Mouse (Mus musculus) hindbrain, embryonic 16.5 days (tissue): ENCODE measurements around the gene Birc7. TPM values are rescaled to one million over a fixed set of nuclear protein-coding genes. Genes with fewer than 3 reads are reported as not detected.

Experiments used
- ATAC-seq: fragments of 200-750 bp; cut with Nextera tagmentation; 2 replicates; pipeline ENCODE4 v1.8.0; 2017; ENCODE audit warnings: moderate TSS enrichment, moderate library complexity
- H3K27ac ChIP-seq: fragments of 300-500 bp; sonication (generic); 2 replicates; pipeline ENCODE4 v1.5.1; 2014; ENCODE audit warnings: low read depth, mild to moderate bottlenecking, control low read depth, low read length, moderate library complexity
- H3K27me3 ChIP-seq: fragments of 300-500 bp; sonication (generic); replicated peaks from 2 replicates; pipeline ENCODE4 v1.6.1; 2014; ENCODE audit warnings: low read length; ENCODE audit not compliant: control insufficient read depth, insufficient read depth
- H3K36me3 ChIP-seq: fragments of 300-500 bp; sonication (generic); 2 replicates; pipeline ENCODE4 v1.6.1; 2014; ENCODE audit warnings: mild to moderate bottlenecking, low read length, moderate library complexity, mixed read lengths; ENCODE audit not compliant: control insufficient read depth, insufficient read depth
- H3K4me1 ChIP-seq: fragments of 300-500 bp; sonication (generic); 2 replicates; pipeline ENCODE4 v1.6.1; 2014; ENCODE audit warnings: low read depth, low read length; ENCODE audit not compliant: control insufficient read depth, insufficient read depth
- H3K4me2 ChIP-seq: fragments of 300-500 bp; sonication (generic); 2 replicates; pipeline ENCODE4 v1.6.1; 2014; ENCODE audit warnings: mild to moderate bottlenecking, low read length, control low read depth, moderate library complexity
- H3K4me3 ChIP-seq: fragments of 300-500 bp; sonication (generic); 2 replicates; pipeline ENCODE4 v1.5.1; 2014; ENCODE audit warnings: mild to moderate bottlenecking, low read length, control low read depth, moderate library complexity
- H3K9ac ChIP-seq: fragments of 300-500 bp; sonication (generic); 2 replicates; pipeline ENCODE4 v1.6.1; 2014; ENCODE audit warnings: low read depth, mild to moderate bottlenecking, control low read depth, low read length, moderate library complexity
- H3K9me3 ChIP-seq: fragments of 300-500 bp; sonication (generic); 2 replicates; pipeline ENCODE4 v1.6.1; 2014; ENCODE audit warnings: mild to moderate bottlenecking, low read length, moderate library complexity; ENCODE audit not compliant: control insufficient read depth
- WGBS: fragments of 180-500 bp; shearing (Covaris S2); extraction: QIAGEN DNeasy Blood & Tissue Kit; methylation state at CpG from one replicate; pipeline ENCODE4 v1.1.7; 2014; 5-methylcytosine and 5-hydroxymethylcytosine counted together
- polyA plus RNA-seq: library from polyadenylated mRNA; unstranded; fragments of >200 nt; fragmentation: Nextera tagmentation; extraction: Ambion mirVana; gene quantifications from 2 replicates; pipeline ENCODE4 v1.2.1, GENCODE M21; 2015

The Birc7 gene
- polyA plus RNA-seq, 1 experiment from 2014 or later: 0.13 TPM

- no peaks in the 10 kb centered on the region for H3K27me3 ChIP-seq
- H3K9me3 ChIP-seq: no peaks in the 10 kb centered on the region
- no peak for ATAC-seq
- peaks cover 23% of the 10 kb centered on the region for H3K4me1 ChIP-seq
- H3K27ac ChIP-seq: peak overlapping the region; percentile 70; the same call in 1 of the 2 replicates
- H3K9ac ChIP-seq: no peak overlapping the region
- no peak overlapping the region for H3K4me2 ChIP-seq
- no peak overlapping the region for H3K4me3 ChIP-seq
- 53% methylated on average over 6 of the region's 6 CpGs for WGBS
- H3K36me3 ChIP-seq: no peaks in the 10 kb centered on the region
Measured at GRCm38 (mm10) chr2:180897857-180898256, 31.0 kb upstream of the Birc7 start.

DNA sequence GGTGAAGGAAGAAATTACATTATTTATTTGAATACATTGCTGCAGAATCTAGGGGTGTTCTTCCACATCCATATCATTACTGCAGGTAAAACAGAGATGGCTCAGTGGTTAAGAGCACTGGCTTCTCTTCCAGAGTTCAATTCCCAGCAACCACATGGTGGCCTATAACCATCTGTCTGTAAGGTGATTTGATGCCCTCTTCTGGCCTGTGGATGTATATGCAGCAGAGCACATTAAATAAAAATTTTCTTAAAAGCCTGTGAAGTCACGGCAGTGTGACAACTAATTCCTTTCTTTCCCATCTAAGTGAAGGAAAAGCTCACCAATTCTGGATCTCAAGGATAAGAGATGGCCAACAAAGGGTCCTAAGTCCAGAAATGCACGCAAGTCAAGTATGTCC, 26.7 kb upstream of the Birc7 start:
- Histone ChIP-seq H3K9ac (no peak overlapping the region), H3K27ac (no peak overlapping the region), H3K27me3 (no peaks in the 10 kb centered on the region), H3K36me3 (peaks cover 5% of the 10 kb centered on the region; the same call in 1 of the 2 replicates), H3K9me3 (no peaks in the 10 kb centered on the region), H3K4me2 (no peak overlapping the region), H3K4me1 (peaks cover 4% of the 10 kb centered on the region), H3K4me3 (no peak overlapping the region)
- 36% methylated on average over 2 of the region's 2 CpGs for WGBS
- ATAC-seq: no peak

GRCm38 (mm10) chr2:180904435-180905208, 24.2 kb upstream of the Birc7 start:
- no peak overlapping the region for H3K9ac ChIP-seq
- no peaks in the 10 kb centered on the region for H3K27me3 ChIP-seq
- H3K9me3 ChIP-seq: no peaks in the 10 kb centered on the region
- 92% methylated on average over 18 of the region's 18 CpGs for WGBS
- H3K4me2 ChIP-seq: no peak overlapping the region
- no peak overlapping the region for H3K4me3 ChIP-seq
- peaks cover 5% of the 10 kb centered on the region; the same call in 1 of the 2 replicates for H3K36me3 ChIP-seq
- no peak overlapping the region for H3K27ac ChIP-seq
- no peak for ATAC-seq
- H3K4me1 ChIP-seq: no peaks in the 10 kb centered on the region

DNA sequence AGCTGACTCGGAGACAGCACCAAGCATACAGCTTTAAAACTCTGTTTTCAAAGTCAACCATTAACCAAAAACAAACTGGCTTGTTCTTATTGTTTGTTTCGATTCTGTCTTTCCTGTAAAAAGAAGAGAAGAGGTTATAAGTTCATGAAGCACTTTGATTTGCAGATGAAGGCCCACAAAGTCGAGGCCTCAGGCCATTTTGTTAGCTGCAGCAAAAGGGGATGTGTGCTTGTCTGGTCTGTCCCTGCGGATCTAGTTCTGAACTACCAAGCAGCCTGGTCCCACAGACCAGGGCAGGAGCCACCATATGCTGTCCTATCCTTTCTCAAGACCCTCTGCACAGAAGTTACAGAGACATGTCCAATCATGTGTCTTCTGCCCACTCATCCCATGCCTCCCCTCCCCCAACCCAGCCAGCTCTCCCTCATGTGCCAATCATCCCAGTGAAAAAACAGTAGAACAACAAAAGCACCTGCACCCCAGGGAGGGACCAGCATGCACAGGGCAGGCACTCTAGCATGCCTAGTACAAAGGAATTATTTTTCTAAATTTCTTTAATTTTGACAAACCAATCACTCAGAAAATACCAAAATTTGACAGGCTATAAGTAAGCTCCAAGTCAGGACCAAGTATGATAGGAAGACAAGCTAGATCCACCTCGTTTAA, 23.1 kb upstream of the Birc7 start:
- 45% methylated on average over 5 of the region's 5 CpGs for WGBS
- Histone ChIP-seq H3K4me1 (no peaks in the 10 kb centered on the region), H3K27ac (no peak overlapping the region), H3K4me2 (no peak overlapping the region), H3K9ac (no peak overlapping the region), H3K4me3 (no peak overlapping the region), H3K27me3 (no peaks in the 10 kb centered on the region), H3K9me3 (no peaks in the 10 kb centered on the region), H3K36me3 (peaks cover 11% of the 10 kb centered on the region)
- ATAC-seq: 0 out of 2 replicates have a peak, but pooled peaks have one; percentile 15

- no peaks in the 10 kb centered on the region for H3K27me3 ChIP-seq
- H3K27ac ChIP-seq: no peak overlapping the region
- peaks cover 32% of the 10 kb centered on the region for H3K36me3 ChIP-seq
- no peaks in the 10 kb centered on the region for H3K4me1 ChIP-seq
- no peak overlapping the region for H3K4me3 ChIP-seq
- H3K9ac ChIP-seq: no peak overlapping the region
- WGBS: 90% methylated on average over 12 of the region's 12 CpGs
- ATAC-seq: no peak
- no peaks in the 10 kb centered on the region for H3K9me3 ChIP-seq
- no peak overlapping the region for H3K4me2 ChIP-seq
Measured at GRCm38 (mm10) chr2:180910928-180911327, 17.9 kb upstream of the Birc7 start.

GRCm38 (mm10) chr2:180915886-180916433, 12.9 kb upstream of the Birc7 start:
- H3K9ac ChIP-seq: no peak overlapping the region
- no peak overlapping the region for H3K4me2 ChIP-seq
- no peaks in the 10 kb centered on the region for H3K9me3 ChIP-seq
- H3K27me3 ChIP-seq: no peaks in the 10 kb centered on the region
- no peak overlapping the region for H3K27ac ChIP-seq
- peaks cover 9% of the 10 kb centered on the region for H3K4me1 ChIP-seq
- WGBS: 81% methylated on average over 3 of the region's 3 CpGs
- H3K4me3 ChIP-seq: no peak overlapping the region
- no peak for ATAC-seq
- H3K36me3 ChIP-seq: peaks cover 28% of the 10 kb centered on the region

DNA sequence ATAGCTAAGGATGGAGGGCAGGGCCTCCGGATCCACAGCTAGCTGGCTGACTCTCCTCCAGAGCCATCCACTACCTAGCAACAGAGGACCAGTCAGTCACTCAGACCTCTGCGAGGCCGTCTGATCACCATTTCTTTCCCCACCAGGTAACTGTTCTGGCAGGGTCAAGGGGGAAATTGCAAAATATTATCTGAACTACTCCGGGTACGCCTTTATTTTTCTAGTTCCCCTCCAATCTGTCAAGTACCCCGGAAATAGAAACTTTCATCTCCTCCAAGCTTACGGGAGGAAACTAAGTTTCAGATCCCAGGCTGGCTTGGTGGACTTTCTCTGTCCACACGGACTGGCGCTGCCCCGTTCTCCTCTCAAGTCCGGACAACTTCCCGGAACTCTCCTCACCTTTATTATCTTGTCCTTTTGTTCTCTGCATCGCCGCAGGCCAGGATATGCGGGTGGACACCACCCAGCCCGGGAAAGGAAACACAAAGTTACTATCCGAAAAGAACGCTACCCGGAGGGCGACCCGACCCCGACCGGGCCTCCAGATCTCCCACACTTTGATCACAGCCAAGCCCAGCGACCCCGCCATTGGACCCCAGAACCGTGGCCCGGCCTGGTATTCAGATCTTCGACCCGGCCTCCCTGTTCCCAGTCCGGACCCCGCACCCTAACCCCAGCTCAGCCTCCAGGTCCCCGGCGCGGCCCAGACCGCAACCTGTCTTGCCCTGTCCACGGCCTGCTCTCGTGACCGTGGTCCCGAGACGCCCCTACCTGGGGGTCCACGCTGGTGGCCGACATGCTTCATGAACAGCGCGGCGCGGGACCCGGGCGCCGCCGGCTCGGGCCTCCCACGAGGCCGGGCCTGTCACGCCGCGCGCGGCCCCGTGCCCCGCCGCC, 8.7 kb upstream of the Birc7 start:
- Histone ChIP-seq H3K9ac (peak overlapping the region; percentile 90), H3K27me3 (no peaks in the 10 kb centered on the region), H3K4me1 (peaks cover 9% of the 10 kb centered on the region), H3K27ac (peak overlapping the region; percentile 68), H3K4me3 (peak overlapping the region; percentile 100), H3K36me3 (peaks cover 10% of the 10 kb centered on the region), H3K4me2 (peak overlapping the region; percentile 92), H3K9me3 (no peaks in the 10 kb centered on the region)
- WGBS: 1% methylated on average over 61 of the region's 61 CpGs
- peak; percentile 76 for ATAC-seq

DNA sequence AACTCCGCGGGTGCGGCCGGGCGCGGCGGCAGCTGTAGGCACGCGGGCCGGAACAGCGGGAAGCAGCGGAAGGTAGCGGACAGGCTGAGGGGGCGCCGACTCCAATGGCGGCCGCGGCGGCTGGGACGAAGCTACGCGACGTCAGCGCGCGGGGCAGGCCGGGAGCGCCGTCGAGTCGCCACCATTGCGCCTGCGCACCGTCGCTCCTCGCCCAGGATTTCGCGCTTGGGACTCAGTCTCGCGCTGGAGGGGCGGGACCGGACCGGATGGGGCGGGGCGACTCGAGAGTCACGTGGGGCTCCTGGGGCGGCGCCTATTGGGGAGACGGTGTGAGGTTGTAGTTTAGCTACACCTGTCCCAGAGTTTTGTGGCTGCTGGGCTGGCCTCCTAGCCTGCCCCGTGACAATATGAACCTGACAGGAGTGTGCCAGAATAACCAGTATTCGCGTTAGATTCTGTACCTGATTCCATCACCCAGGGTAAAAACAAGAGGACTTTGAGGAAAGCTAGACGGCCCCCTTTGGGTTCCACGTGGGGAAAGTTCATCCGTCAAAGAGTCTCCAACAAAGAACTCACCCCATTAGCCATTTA, 7.9 kb upstream of the Birc7 start, which contains the start of gene Ythdf1:
TSS of gene Ythdf1 (minus strand) at position 140 of the 591 bp plus-strand sequence.
- ATAC-seq: peak; percentile 95
- Histone ChIP-seq H3K9ac (peak within 1 kb of the TSS; percentile 90), H3K27ac (peak within 1 kb of the TSS; percentile 68), H3K36me3 (peaks cover 5% of the 10 kb centered on the region), H3K4me2 (peak within 1 kb of the TSS; percentile 92), H3K27me3 (no peaks in the 10 kb centered on the region), H3K9me3 (no peaks in the 10 kb centered on the region), H3K4me1 (peaks cover 9% of the 10 kb centered on the region), H3K4me3 (peak within 1 kb of the TSS; percentile 100)
- WGBS: under 1% methylated on average over 42 of the region's 56 CpGs
